Mouse (Mus musculus) stomach, embryonic 14.5 days (tissue): ENCODE results near the gene Cyba. TPM values are rescaled to one million over a fixed set of nuclear protein-coding genes. Genes with fewer than 3 reads are reported as not detected.

Experiments
- ATAC-seq: fragments of 200-750 bp; cut with Nextera tagmentation; 2 replicates; pipeline ENCODE4 v1.8.0; 2017; ENCODE audit warnings: low read depth, moderate TSS enrichment; ENCODE audit not compliant: insufficient number of reproducible peaks, insufficient read depth, low FRiP score
- H3K27ac ChIP-seq: fragments of 300-500 bp; sonication (generic); 2 replicates; pipeline ENCODE4 v1.5.1; 2014; ENCODE audit warnings: mild to moderate bottlenecking, low read length, moderate library complexity, mixed read lengths
- H3K27me3 ChIP-seq: fragments of 300-500 bp; sonication (generic); 2 replicates; pipeline ENCODE4 v1.6.1; 2014; ENCODE audit warnings: low read length, control low read depth, mixed read lengths; ENCODE audit not compliant: control insufficient read depth, insufficient read depth
- H3K36me3 ChIP-seq: fragments of 300-500 bp; sonication (generic); 2 replicates; pipeline ENCODE4 v1.6.1; 2014; ENCODE audit warnings: mild to moderate bottlenecking, control low read depth, low read length, moderate library complexity, mixed read lengths; ENCODE audit not compliant: control insufficient read depth, insufficient read depth
- H3K4me1 ChIP-seq: fragments of 300-500 bp; sonication (generic); 2 replicates; pipeline ENCODE4 v1.6.1; 2014; ENCODE audit warnings: low read length, control low read depth, mixed read lengths; ENCODE audit not compliant: control insufficient read depth, insufficient read depth
- H3K4me2 ChIP-seq: fragments of 300-500 bp; sonication (generic); replicated peaks from 2 replicates; pipeline ENCODE4 v1.6.1; 2014; ENCODE audit warnings: low read depth, low read length, control low read depth
- H3K4me3 ChIP-seq: fragments of 300-500 bp; sonication (generic); 2 replicates; pipeline ENCODE4 v1.5.1; 2014; ENCODE audit warnings: low read depth, low read length, control low read depth
- H3K9ac ChIP-seq: fragments of 300-500 bp; sonication (generic); replicated peaks from 2 replicates; pipeline ENCODE4 v1.6.1; 2014; ENCODE audit warnings: low read depth, mild to moderate bottlenecking, control low read depth, low read length, moderate library complexity, mixed read lengths
- H3K9me3 ChIP-seq: fragments of 300-500 bp; sonication (generic); 2 replicates; pipeline ENCODE4 v1.6.1; 2016; ENCODE audit warnings: low read depth, low read length, control low read depth; ENCODE audit not compliant: control insufficient read depth
- WGBS: fragments of 180-500 bp; shearing (Covaris S2); extraction: QIAGEN DNeasy Blood & Tissue Kit; methylation state at CpG from one replicate; pipeline ENCODE4 v1.1.7; 2014; 5-methylcytosine and 5-hydroxymethylcytosine counted together
- polyA plus RNA-seq: library from polyadenylated mRNA; unstranded; fragments of >200 nt; fragmentation: Nextera tagmentation; extraction: Ambion mirVana; gene quantifications from 2 replicates; pipeline ENCODE4 v1.2.1, GENCODE M21; 2014

Cyba gene
- polyA plus RNA-seq, 1 experiment from 2014 or later: 202 TPM

DNA sequence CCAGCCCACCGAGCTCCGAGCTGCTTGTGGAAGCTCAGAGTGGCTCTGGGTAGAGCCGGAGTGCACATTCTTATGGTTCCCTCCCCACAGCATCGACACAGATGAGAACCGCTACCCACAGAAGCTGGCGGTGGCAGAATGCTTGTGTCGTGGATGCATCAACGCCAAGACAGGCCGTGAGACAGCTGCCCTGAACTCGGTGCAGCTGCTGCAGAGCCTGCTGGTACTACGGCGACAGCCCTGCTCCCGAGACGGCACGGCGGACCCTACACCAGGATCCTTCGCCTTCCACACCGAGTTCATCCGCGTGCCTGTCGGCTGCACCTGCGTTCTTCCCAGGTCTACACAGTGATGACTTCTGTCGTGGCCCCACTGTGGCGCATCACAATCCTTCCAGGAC, 9.5 kb downstream of the Cyba start:
- Histone ChIP-seq H3K36me3 (peaks cover 16% of the 10 kb centered on the region), H3K27me3 (no peaks in the 10 kb centered on the region), H3K4me1 (no peaks in the 10 kb centered on the region), H3K4me2 (no peak overlapping the region), H3K9me3 (no peaks in the 10 kb centered on the region), H3K27ac (no peak overlapping the region), H3K4me3 (no peak overlapping the region), H3K9ac (no peak overlapping the region)
- no peak for ATAC-seq
- 83% methylated on average over 24 of the region's 24 CpGs for WGBS

GRCm38 (mm10) chr8:122421376-122422070, 11.2 kb downstream of the Cyba start, which contains the start of gene Il17c:
Gene Il17c (plus strand): TSS chr8:122422020.
- Histone ChIP-seq H3K9me3 (no peaks in the 10 kb centered on the region), H3K4me2 (no peak within 1 kb of the TSS), H3K4me3 (no peak within 1 kb of the TSS), H3K4me1 (no peaks in the 10 kb centered on the region), H3K36me3 (peaks cover 28% of the 10 kb centered on the region), H3K27ac (no peak within 1 kb of the TSS), H3K9ac (no peak within 1 kb of the TSS; the same call in 1 of the 2 replicates), H3K27me3 (no peaks in the 10 kb centered on the region)
- WGBS: 71% methylated on average over 14 of the region's 14 CpGs
- ATAC-seq: no peak

DNA sequence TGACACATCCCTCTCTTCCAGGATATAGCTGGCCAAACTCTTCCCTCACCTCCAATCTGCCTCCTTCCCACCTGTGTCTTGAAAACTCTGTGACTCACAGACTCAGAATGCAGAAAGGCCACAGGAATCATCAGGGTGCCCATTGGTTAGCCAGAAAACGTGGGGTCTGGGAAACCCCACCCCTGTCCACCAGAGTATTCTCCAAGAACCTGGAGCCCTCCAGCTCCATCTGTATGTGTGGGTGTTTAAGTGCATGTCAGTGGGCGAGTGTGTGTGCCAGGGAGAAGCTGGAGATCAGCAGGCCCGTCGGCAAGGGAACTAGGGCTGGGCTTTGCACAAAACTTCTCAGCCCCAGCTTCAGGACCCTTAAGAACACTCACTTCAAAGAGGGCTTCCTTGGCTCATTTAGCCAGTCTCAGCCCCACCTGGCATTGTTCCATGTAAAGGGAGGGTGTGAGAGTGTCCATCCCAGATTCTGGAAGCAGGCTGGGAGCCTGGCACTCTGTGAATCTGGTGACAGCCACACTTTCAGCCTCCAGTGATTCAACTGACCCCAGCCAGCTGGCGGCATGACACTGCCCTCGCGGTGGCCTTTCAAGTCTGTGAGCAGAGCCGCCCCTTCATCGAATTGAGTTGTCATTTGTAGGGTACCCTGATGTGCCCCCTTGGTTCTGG, 12.7 kb downstream of the Cyba start:
- H3K27ac ChIP-seq: no peak overlapping the region
- H3K4me3 ChIP-seq: no peak overlapping the region
- WGBS: 61% methylated on average over 9 of the region's 9 CpGs
- H3K27me3 ChIP-seq: no peaks in the 10 kb centered on the region
- no peaks in the 10 kb centered on the region for H3K4me1 ChIP-seq
- H3K9me3 ChIP-seq: no peaks in the 10 kb centered on the region
- H3K36me3 ChIP-seq: peaks cover 36% of the 10 kb centered on the region
- no peak overlapping the region for H3K9ac ChIP-seq
- ATAC-seq: no peak
- H3K4me2 ChIP-seq: no peak overlapping the region

GRCm38 (mm10) chr8:122415554-122415953, 17.2 kb downstream of the Cyba start:
- WGBS: 86% methylated on average over 6 of the region's 6 CpGs
- no peaks in the 10 kb centered on the region for H3K4me1 ChIP-seq
- no peaks in the 10 kb centered on the region for H3K27me3 ChIP-seq
- no peaks in the 10 kb centered on the region for H3K9me3 ChIP-seq
- no peak overlapping the region for H3K4me3 ChIP-seq
- no peak for ATAC-seq
- peaks cover 73% of the 10 kb centered on the region for H3K36me3 ChIP-seq
- no peak overlapping the region for H3K4me2 ChIP-seq
- no peak overlapping the region for H3K9ac ChIP-seq
- no peak overlapping the region for H3K27ac ChIP-seq

DNA sequence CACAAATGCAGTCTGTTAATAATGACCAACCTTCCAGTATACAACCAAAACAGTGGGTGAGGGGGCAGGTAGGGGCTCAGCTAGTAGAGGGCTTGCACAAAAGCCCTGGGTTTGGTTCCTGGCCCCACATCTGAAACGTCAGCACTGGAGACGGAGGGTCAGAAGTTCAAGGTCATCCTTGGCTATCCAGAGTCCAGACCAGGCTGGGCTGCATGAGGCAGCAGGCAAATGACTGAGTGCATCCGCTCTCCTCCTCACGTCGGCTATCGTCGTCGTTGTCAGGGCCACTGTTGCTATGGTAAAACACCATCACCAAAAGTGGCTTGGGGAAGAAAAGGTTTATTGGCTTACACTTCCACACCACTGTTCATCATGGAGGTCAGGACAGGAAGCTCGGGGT, 18.4 kb downstream of the Cyba start:
- 83% methylated on average over 9 of the region's 9 CpGs for WGBS
- H3K4me3 ChIP-seq: no peak overlapping the region
- no peaks in the 10 kb centered on the region for H3K9me3 ChIP-seq
- no peaks in the 10 kb centered on the region for H3K27me3 ChIP-seq
- no peak overlapping the region for H3K27ac ChIP-seq
- ATAC-seq: no peak
- no peak overlapping the region for H3K9ac ChIP-seq
- peaks cover 86% of the 10 kb centered on the region for H3K36me3 ChIP-seq
- H3K4me1 ChIP-seq: no peaks in the 10 kb centered on the region
- H3K4me2 ChIP-seq: no peak overlapping the region

- Histone ChIP-seq H3K9me3 (no peaks in the 10 kb centered on the region), H3K36me3 (peaks cover 83% of the 10 kb centered on the region), H3K27me3 (no peaks in the 10 kb centered on the region), H3K9ac (no peak overlapping the region), H3K4me2 (no peak overlapping the region), H3K27ac (no peak overlapping the region), H3K4me1 (no peaks in the 10 kb centered on the region), H3K4me3 (no peak overlapping the region)
- no peak for ATAC-seq
- WGBS: 93% methylated on average over 7 of the region's 7 CpGs
Measured at GRCm38 (mm10) chr8:122407678-122408077, 25.1 kb downstream of the Cyba start.

DNA sequence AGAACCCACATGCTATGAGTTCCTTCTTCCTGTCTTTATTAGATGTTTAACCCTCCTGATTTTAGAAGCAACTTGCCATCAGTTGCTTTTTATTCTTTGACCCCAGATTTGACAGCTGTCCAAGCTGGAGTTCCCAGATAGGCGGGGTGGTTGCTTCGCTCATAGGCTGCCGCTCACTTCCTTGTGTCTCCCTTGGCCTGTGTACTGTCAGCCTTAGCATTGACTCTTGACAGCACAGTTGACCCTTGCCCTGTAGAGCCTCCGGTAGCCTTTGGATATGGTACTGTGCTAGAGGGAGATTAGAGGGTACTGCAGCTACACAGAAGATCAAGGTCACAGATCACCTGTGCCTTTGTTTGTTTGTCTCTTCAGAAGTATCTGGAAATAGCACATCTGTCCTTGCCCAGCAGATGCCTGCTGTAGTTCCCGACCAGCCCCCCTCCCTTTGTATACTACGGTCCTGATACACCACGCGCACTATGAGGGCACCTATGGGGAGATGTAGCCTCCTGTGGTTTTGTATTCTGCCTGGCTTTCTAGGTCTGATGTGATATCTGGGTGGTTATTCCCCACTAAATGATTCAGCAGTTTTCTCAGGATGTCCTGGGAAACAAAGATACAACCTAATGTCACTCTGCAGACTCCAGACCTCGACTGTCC, 27.5 kb downstream of the Cyba start:
- H3K36me3 ChIP-seq: peaks cover 82% of the 10 kb centered on the region
- no peaks in the 10 kb centered on the region for H3K27me3 ChIP-seq
- H3K27ac ChIP-seq: no peak overlapping the region
- no peak overlapping the region for H3K4me3 ChIP-seq
- H3K9me3 ChIP-seq: no peaks in the 10 kb centered on the region
- no peak overlapping the region for H3K4me2 ChIP-seq
- no peaks in the 10 kb centered on the region for H3K4me1 ChIP-seq
- WGBS: 88% methylated on average over 9 of the region's 9 CpGs
- H3K9ac ChIP-seq: no peak overlapping the region
- 0 out of 2 replicates have a peak, but pooled peaks have one; percentile 28 for ATAC-seq

GRCm38 (mm10) chr8:122398186-122398585, 34.5 kb downstream of the Cyba start:
- H3K4me1 ChIP-seq: no peaks in the 10 kb centered on the region
- H3K27ac ChIP-seq: no peak overlapping the region
- peaks cover 53% of the 10 kb centered on the region for H3K36me3 ChIP-seq
- no peaks in the 10 kb centered on the region for H3K9me3 ChIP-seq
- no peak overlapping the region for H3K4me3 ChIP-seq
- WGBS: 95% methylated on average over 9 of the region's 9 CpGs
- H3K9ac ChIP-seq: no peak overlapping the region
- ATAC-seq: no peak
- H3K4me2 ChIP-seq: no peak overlapping the region
- no peaks in the 10 kb centered on the region for H3K27me3 ChIP-seq
